In genomic region chr11:3883711-3884110, GRCm38 (mm10) we compare ENCODE assay signal across 15 mouse cellular contexts. TPM values are rescaled to one million over a fixed set of nuclear protein-coding genes. Genes with fewer than 3 reads are reported as not detected.
"Had no signal": no experiment of that assay in that cellular context is flagged by ENCODE, and none has a peak within 500 bp of the region (broad histone marks: within the 10 kb centered on the region; RNA-seq: fewer than 3 reads in every experiment).

No protein-coding gene starts in this region.

- H3K4me1 ChIP-seq: stomach, embryonic 15.5 days had no signal

- H3K9me3 ChIP-seq: neural tube, embryonic 13.5 days; neural tube, embryonic 15.5 days; stomach, embryonic 15.5 days had no signal

- H3K27ac ChIP-seq: neural tube, embryonic 13.5 days; neural tube, embryonic 15.5 days; stomach, embryonic 15.5 days had no signal

- H3K4me2 ChIP-seq: neural tube, embryonic 13.5 days; neural tube, embryonic 15.5 days; stomach, embryonic 15.5 days had no signal

- H3K36me3 ChIP-seq: neural tube, embryonic 13.5 days; neural tube, embryonic 15.5 days; stomach, embryonic 15.5 days had no signal

- H3K4me3 ChIP-seq: neural tube, embryonic 13.5 days; neural tube, embryonic 15.5 days; stomach, embryonic 15.5 days had no signal

- H3K27me3 ChIP-seq: neural tube, embryonic 13.5 days; neural tube, embryonic 15.5 days; stomach, embryonic 15.5 days had no signal

- H3K9ac ChIP-seq: neural tube, embryonic 13.5 days; neural tube, embryonic 15.5 days; stomach, embryonic 15.5 days had no signal

- DNase-seq: right cerebral cortex, adult 18-20 months; right cerebral cortex, postnatal 14 days; right cerebral cortex, postnatal 25 days; right cerebral cortex, postnatal 4 days; spleen, adult 18-20 months; thymus, adult 18-20 months; thymus, adult 2 months; thymus, postnatal 14 days; thymus, postnatal 25 days; thymus, postnatal 36 days; thymus, postnatal 4 days had no signal

RNA-seq across cellular contexts. Expression of gene Osbp2, which starts 20.0 kb away (rescaled TPM):
- total RNA-seq: neutrophil, adult 5-6 weeks had no signal
